ENCODE assay signal across 9 mouse cellular contexts in genomic region chr8:121908378-121909147, GRCm38 (mm10). TPM values are rescaled to one million over a fixed set of nuclear protein-coding genes. Genes with fewer than 3 reads are reported as not detected.
A peak's percentile ranks its signal among the peaks of the same experiment; 100 is the strongest.
DNase-seq lines count a peak whose midpoint lies in the region; ATAC-seq and TF ChIP-seq lines count a peak whose summit lies in the region.
"Had no signal": no experiment of that assay in that cellular context is flagged by ENCODE, and none has a peak within 500 bp of the region (broad histone marks: within the 10 kb centered on the region; RNA-seq: fewer than 3 reads in every experiment).

No protein-coding gene starts in this region.

- WGBS in heart, postnatal 0 days, result 44% methylated on average over 8 of the region's 8 CpGs
- 68% methylated on average over 8 of the region's 8 CpGs for WGBS in forebrain, embryonic 14.5 days
- WGBS in midbrain, embryonic 10.5 days, result 64% methylated on average over 8 of the region's 8 CpGs

- no peak overlapping the region for H3K9ac ChIP-seq in heart, postnatal 0 days (replicated peaks; ENCODE audit: low read depth, low read length)
- no peak overlapping the region for H3K9ac ChIP-seq in forebrain, embryonic 14.5 days (ENCODE audit: low read length)

- DNase-seq in heart, postnatal 0 days (ENCODE audit: low spot score), result no peak
- no peak for DNase-seq in heart, adult 18-20 months
- DNase-seq in G1E (ENCODE audit: low spot score), result no peak
- DNase-seq in forebrain, embryonic 14.5 days (ENCODE audit: low spot score), result no peak
- DNase-seq in midbrain, embryonic 10.5 days (ENCODE audit: low spot score), result no peak
- no peak for DNase-seq in adrenal gland, adult 8-10 months
- no peak for DNase-seq in urinary bladder, postnatal 4 days (ENCODE audit: low spot score in 2 of 2)
- DNase-seq in adrenal gland, adult (ENCODE audit: inconsistent age in 2 of 2, low spot score in 1 of 2), result no peak
- DNase-seq: kidney, postnatal 14 days had no signal

- ATAC-seq in heart, postnatal 0 days (ENCODE audit: insufficient read depth, low read depth), result no peak
- ATAC-seq in G1E (ENCODE audit: extremely low read depth, insufficient number of reproducible peaks, low FRiP score, poor library complexity, severe bottlenecking), result no peak
- no peak for ATAC-seq in forebrain, embryonic 14.5 days

- no peaks in the 10 kb centered on the region for H3K9me3 ChIP-seq in heart, postnatal 0 days (replicated peaks; ENCODE audit: control insufficient read depth, low read length)
- no peaks in the 10 kb centered on the region for H3K9me3 ChIP-seq in G1E (replicated peaks)
- no peaks in the 10 kb centered on the region for H3K9me3 ChIP-seq in forebrain, embryonic 14.5 days (replicated peaks; ENCODE audit: control insufficient read depth, low read length)
- H3K9me3 ChIP-seq in midbrain, embryonic 10.5 days (replicated peaks), result no peaks in the 10 kb centered on the region

- H3K4me3 ChIP-seq in heart, postnatal 0 days (ENCODE audit: low read depth, low read length), result no peak overlapping the region
- H3K4me3 ChIP-seq in G1E (ENCODE audit: low read depth, low read length), result peak overlapping the region; percentile 100
- no peak overlapping the region for H3K4me3 ChIP-seq in forebrain, embryonic 14.5 days (ENCODE audit: low read depth, low read length)
- peak overlapping the region; percentile 77 for H3K4me3 ChIP-seq in midbrain, embryonic 10.5 days

- no peaks in the 10 kb centered on the region for H3K27me3 ChIP-seq in heart, postnatal 0 days (ENCODE audit: control insufficient read depth, insufficient read depth, low read length)
- no peaks in the 10 kb centered on the region; the same call in 1 of the 2 replicates for H3K27me3 ChIP-seq in G1E (ENCODE audit: insufficient read depth, low read length)
- H3K27me3 ChIP-seq in forebrain, embryonic 14.5 days (replicated peaks; ENCODE audit: control insufficient read depth, insufficient read depth, low read length), result no peaks in the 10 kb centered on the region; the same call in 1 of the 2 replicates
- H3K27me3 ChIP-seq in midbrain, embryonic 10.5 days (ENCODE audit: low read depth, poor library complexity, severe bottlenecking), result peaks cover 21% of the 10 kb centered on the region

- H3K4me1 ChIP-seq in heart, postnatal 0 days (ENCODE audit: control insufficient read depth, insufficient read depth), result peaks cover 25% of the 10 kb centered on the region
- peaks cover 75% of the 10 kb centered on the region for H3K4me1 ChIP-seq in G1E (ENCODE audit: insufficient read depth, low read depth, low read length)
- H3K4me1 ChIP-seq in forebrain, embryonic 14.5 days (ENCODE audit: control insufficient read depth, insufficient read depth, low read length), result peaks cover 18% of the 10 kb centered on the region
- peaks cover 60% of the 10 kb centered on the region for H3K4me1 ChIP-seq in midbrain, embryonic 10.5 days

- no peak for TF ChIP-seq EP300 in heart, postnatal 0 days (IDR thresholded peaks at IDR 0.05; ENCODE audit: low read depth)

- peak overlapping the region; percentile 99 for H3K4me2 ChIP-seq in heart, postnatal 0 days (ENCODE audit: low read depth, low read length)
- peak overlapping the region; percentile 95; the same call in 1 of the 2 replicates for H3K4me2 ChIP-seq in forebrain, embryonic 14.5 days (ENCODE audit: low read length)

- H3K27ac ChIP-seq in heart, postnatal 0 days (ENCODE audit: low read depth), result no peak overlapping the region
- H3K27ac ChIP-seq in forebrain, embryonic 14.5 days (ENCODE audit: low read depth, low read length), result no peak overlapping the region
- H3K27ac ChIP-seq in midbrain, embryonic 10.5 days (replicated peaks), result 0 out of 2 replicates have a peak overlapping the region, but pooled peaks have one; percentile 86

- H3K36me3 ChIP-seq in heart, postnatal 0 days (replicated peaks; ENCODE audit: control insufficient read depth, insufficient read depth, low read length), result no peaks in the 10 kb centered on the region
- peaks cover 29% of the 10 kb centered on the region for H3K36me3 ChIP-seq in G1E (replicated peaks)
- no peaks in the 10 kb centered on the region for H3K36me3 ChIP-seq in forebrain, embryonic 14.5 days (ENCODE audit: control insufficient read depth, insufficient read depth, low read length)
- H3K36me3 ChIP-seq in midbrain, embryonic 10.5 days, result no peaks in the 10 kb centered on the region

- TF ChIP-seq CTCF in heart, postnatal 0 days (IDR thresholded peaks at IDR 0.05; ENCODE audit: low read depth), result no peak
- no peak for TF ChIP-seq CTCF in G1E (IDR thresholded peaks at IDR 0.05; ENCODE audit: low read depth, low read length)

RNA-seq across cellular contexts. Expression of gene Slc7a5, which starts 1.1 kb away (rescaled TPM):
- total RNA-seq in heart, postnatal 0 days (2014; rRNA removed; ENCODE audit: low replicate concordance), result 24.7 and 27.1 TPM in 2 replicates
- polyA plus RNA-seq in heart, postnatal 0 days (2015; fragmentation: Nextera tagmentation; extraction: Ambion mirVana), result 5.8 and 7.1 TPM in 2 replicates
- total RNA-seq in heart, adult 18-20 months (2021), result 1 to 10 TPM; 4.1 to 4.8 TPM
- total RNA-seq in G1E (2014; fragmentation: Nextera tagmentation) (88.8 and 141 TPM in 2 replicates), G1E (2017) (32.5 and 32.6 TPM in 2 replicates)
- 92.9 and 127 TPM in 2 replicates for polyA plus RNA-seq in G1E (2012)
- 37.9 and 39.7 TPM in 2 replicates for polyA plus RNA-seq in forebrain, embryonic 14.5 days (2014; fragmentation: Nextera tagmentation; extraction: Ambion mirVana)
- polyA plus RNA-seq in midbrain, embryonic 10.5 days (2016; fragmentation: Nextera tagmentation; extraction: Ambion mirVana), result 29.3 and 32.7 TPM in 2 replicates
- 10 to 100 TPM; 51.8 to 96.5 (median 70.3) TPM for total RNA-seq in adrenal gland, adult 8-10 months (2022)

RNA-seq across cellular contexts. Expression of gene Car5a, which starts 36.1 kb away (rescaled TPM):
- not detected in 2 replicates for total RNA-seq in heart, postnatal 0 days (2014; rRNA removed; ENCODE audit: low replicate concordance)
- polyA plus RNA-seq in heart, postnatal 0 days (2015; fragmentation: Nextera tagmentation; extraction: Ambion mirVana), result not detected in 2 replicates
- not detected for total RNA-seq in heart, adult 18-20 months (2021)
- total RNA-seq in G1E (2014; fragmentation: Nextera tagmentation), result 0.68 and 1.4 TPM in 2 replicates
- 0.16 TPM in 1 of 2 replicates, not detected in the other for total RNA-seq in G1E (2017)
- 0.41 and 0.57 TPM in 2 replicates for polyA plus RNA-seq in G1E (2012)
- 0.28 and 0.46 TPM in 2 replicates for polyA plus RNA-seq in forebrain, embryonic 14.5 days (2014; fragmentation: Nextera tagmentation; extraction: Ambion mirVana)
- 0.27 and 0.30 TPM in 2 replicates for polyA plus RNA-seq in midbrain, embryonic 10.5 days (2016; fragmentation: Nextera tagmentation; extraction: Ambion mirVana)
- not detected for total RNA-seq in adrenal gland, adult 8-10 months (2022)

RNA-seq across cellular contexts. Expression of gene Banp, which starts 41.0 kb away (rescaled TPM):
- total RNA-seq in heart, postnatal 0 days (2014; rRNA removed; ENCODE audit: low replicate concordance), result 23.0 and 27.9 TPM in 2 replicates
- 10.6 and 17.9 TPM in 2 replicates for polyA plus RNA-seq in heart, postnatal 0 days (2015; fragmentation: Nextera tagmentation; extraction: Ambion mirVana)
- 10 to 100 TPM; 30.4 to 35.6 TPM for total RNA-seq in heart, adult 18-20 months (2021)
- total RNA-seq in G1E (2014; fragmentation: Nextera tagmentation), result 35.7 and 43.5 TPM in 2 replicates
- 42.5 and 46.6 TPM in 2 replicates for total RNA-seq in G1E (2017)
- polyA plus RNA-seq in G1E (2012), result 49.1 and 50.7 TPM in 2 replicates
- 47.2 and 57.7 TPM in 2 replicates for polyA plus RNA-seq in forebrain, embryonic 14.5 days (2014; fragmentation: Nextera tagmentation; extraction: Ambion mirVana)
- polyA plus RNA-seq in midbrain, embryonic 10.5 days (2016; fragmentation: Nextera tagmentation; extraction: Ambion mirVana), result 53.2 and 64.6 TPM in 2 replicates
- total RNA-seq in adrenal gland, adult 8-10 months (2022), result 10 to 100 TPM; 16.5 to 40.8 (median 27.9) TPM

Comparison
In these comparisons a context has a peak if more than half of its experiments do, and no peak if none do; other contexts are left out.
1. H3K4me3 ChIP-seq: peak in G1E (single experiment) and midbrain, embryonic 10.5 days (single experiment); none in heart, postnatal 0 days (single experiment) and forebrain, embryonic 14.5 days (single experiment).